Mouse (Mus musculus): ENCODE results near the gene Gm13306.
"Not testable (repeated sequence)": the region's sequence is repeated elsewhere in the genome, so short reads cannot be mapped to it uniquely, and the experiment has no call there.

Gm13306 gene

GRCm38 (mm10) chr4:42153136-42153535 lies at the start of gene Gm13306:
Gene Gm13306 (plus strand): TSS chr4:42153436.
- not testable (repeated sequence) for DNase-seq

- DNase-seq, result not testable (repeated sequence)
These were observed 38.7 kb upstream of the Gm13306 start, which contains the start of gene Gm13304 for GRCm38 (mm10) chr4:42114517-42114916. Gene Gm13304 (plus strand): TSS chr4:42114817.

- not testable (repeated sequence) for DNase-seq
These were observed 15.3 kb downstream of the Gm13306 start, which contains the start of gene Gm13305 for GRCm38 (mm10) chr4:42168503-42168902. Gene Gm13305 (minus strand): TSS chr4:42168603.

- not testable (repeated sequence) for DNase-seq
These were observed 25.0 kb downstream of the Gm13306 start for GRCm38 (mm10) chr4:42178243-42178642.

- not testable (repeated sequence) for DNase-seq
These were observed 30.3 kb downstream of the Gm13306 start for GRCm38 (mm10) chr4:42183234-42184197.

- DNase-seq, result not testable (repeated sequence)
These were observed 31.2 kb downstream of the Gm13306 start for GRCm38 (mm10) chr4:42184324-42184979.

GRCm38 (mm10) chr4:42184980-42185372 lies 31.7 kb downstream of the Gm13306 start:
- DNase-seq, result not testable (repeated sequence)

All from cerebellum, adult 11-12 months (tissue).